Mouse (Mus musculus) lung, adult 2 months (tissue): ENCODE data around the gene Pygm.

ENCODE experiments used
- CTCF ChIP-seq: fragments of 200-500 bp; IDR thresholded peaks from 2 replicates; pipeline ENCODE4 v1.5.1; 2011; ENCODE audit warnings: mild to moderate bottlenecking, low read length, control low read depth; ENCODE audit not compliant: insufficient read depth
- POLR2A ChIP-seq: fragments of 200-500 bp; IDR thresholded peaks from 2 replicates; pipeline ENCODE4 v1.6.1; 2011; ENCODE audit warnings: low read depth, mild to moderate bottlenecking, control low read depth, low read length, borderline replicate concordance; ENCODE audit errors: extremely low read depth

GRCm38 (mm10) chr19:6374571-6374970 lies 9.6 kb upstream of the Pygm start:
- no peak for TF ChIP-seq CTCF
- no peak for TF ChIP-seq POLR2A
